Mouse (Mus musculus): ENCODE results near the gene Cep131.
A peak's percentile ranks its signal among the peaks of the same experiment; 100 is the strongest.

The Cep131 gene

GRCm38 (mm10) chr11:120028319-120029092 is 58.1 kb downstream of the Cep131 start:
- no peak for DNase-seq (ENCODE audit: low read depth, low spot score)

GRCm38 (mm10) chr11:120026941-120027340 is 59.7 kb downstream of the Cep131 start:
- no peak for DNase-seq (ENCODE audit: low read depth, low spot score)

GRCm38 (mm10) chr11:120022841-120023240 is 63.8 kb downstream of the Cep131 start:
- DNase-seq (ENCODE audit: low read depth, low spot score) = peak; percentile 32

GRCm38 (mm10) chr11:120022216-120022615 is 64.4 kb downstream of the Cep131 start:
- no peak for DNase-seq (ENCODE audit: low read depth, low spot score)

- no peak for DNase-seq (ENCODE audit: low read depth, low spot score)
Measured at GRCm38 (mm10) chr11:120021367-120021766, 65.3 kb downstream of the Cep131 start.

- no peak for DNase-seq (ENCODE audit: low read depth, low spot score)
Measured at GRCm38 (mm10) chr11:120019542-120020440, 66.8 kb downstream of the Cep131 start.

GRCm38 (mm10) chr11:120017011-120017410 is 69.6 kb downstream of the Cep131 start:
- no peak for DNase-seq (ENCODE audit: low read depth, low spot score)

GRCm38 (mm10) chr11:120014758-120015157 is 71.9 kb downstream of the Cep131 start:
- DNase-seq (ENCODE audit: low read depth, low spot score) = no peak

Measured in ZHBTc4 (cell line).